Mouse (Mus musculus): Measurements from ENCODE around the gene C1rb.
"Not testable (repeated sequence)": the region's sequence is repeated elsewhere in the genome, so short reads cannot be mapped to it uniquely, and the experiment has no call there.

Gene C1rb

GRCm38 (mm10) chr6:124593121-124593520, 23.0 kb downstream of the C1rb start:
- no peak for DNase-seq (ENCODE audit: low spot score in 2 of 2)

GRCm38 (mm10) chr6:124602031-124602430, 31.9 kb downstream of the C1rb start:
- DNase-seq (ENCODE audit: low spot score in 2 of 2) = no peak

GRCm38 (mm10) chr6:124625612-124626011, 55.5 kb downstream of the C1rb start:
- DNase-seq (ENCODE audit: low spot score in 2 of 2) = no peak

- not testable (repeated sequence) for DNase-seq (ENCODE audit: low spot score in 2 of 2)
Measured at GRCm38 (mm10) chr6:124626184-124626583, 56.1 kb downstream of the C1rb start.

- DNase-seq (ENCODE audit: low spot score in 2 of 2) = no peak
Measured at GRCm38 (mm10) chr6:124630763-124631162, 60.7 kb downstream of the C1rb start.
